Mouse (Mus musculus) activated CD4-positive, CD25-positive, alpha-beta regulatory T cell (primary cell): Measurements from ENCODE around the gene Gm7145. TPM values are rescaled to one million over a fixed set of nuclear protein-coding genes. Genes with fewer than 3 reads are reported as not detected.

Experiments
- polyA plus RNA-seq, 2 experiments: library from polyadenylated mRNA; unstranded; fragments of 100-300 nt; shearing (Covaris generic); gene quantifications; one replicate each; pipeline ENCODE4 v1.2.1; 2017

The Gm7145 gene
- polyA plus RNA-seq, result under 1 TPM in 1 of 2 experiments, not detected in 1; 0.18 TPM

GRCm38 (mm10) chr1:117965639-117966038 lies at the start of gene Gm7145:
TSS of gene Gm7145 (plus strand) at chr1:117965939.

GRCm38 (mm10) chr1:117927715-117928114 lies 38.0 kb upstream of the Gm7145 start, which contains the start of gene Gm28168:
TSS of gene Gm28168 (plus strand) at chr1:117928015.

Other genes with a start within 250 kb of the Gm7145 start
- gene B020011L13Rik, start 184.8 kb upstream of the Gm7145 start, polyA plus RNA-seq, result not detected
- gene Gm28360, start 135.9 kb upstream of the Gm7145 start, polyA plus RNA-seq, result not detected
- under 1 TPM in 1 of 2 experiments, not detected in 1; 0.26 TPM for gene Gm28168, start 37.9 kb upstream of the Gm7145 start, polyA plus RNA-seq
- gene Gm29106, start 210.6 kb downstream of the Gm7145 start, polyA plus RNA-seq, result not detected